Mouse (Mus musculus): ENCODE data around the gene Rtkn2. TPM values are rescaled to one million over a fixed set of nuclear protein-coding genes. Genes with fewer than 3 reads are reported as not detected.

Gene Rtkn2
- polyA plus RNA-seq, 1 experiment from 2014 or later: 5.8 TPM

DNA sequence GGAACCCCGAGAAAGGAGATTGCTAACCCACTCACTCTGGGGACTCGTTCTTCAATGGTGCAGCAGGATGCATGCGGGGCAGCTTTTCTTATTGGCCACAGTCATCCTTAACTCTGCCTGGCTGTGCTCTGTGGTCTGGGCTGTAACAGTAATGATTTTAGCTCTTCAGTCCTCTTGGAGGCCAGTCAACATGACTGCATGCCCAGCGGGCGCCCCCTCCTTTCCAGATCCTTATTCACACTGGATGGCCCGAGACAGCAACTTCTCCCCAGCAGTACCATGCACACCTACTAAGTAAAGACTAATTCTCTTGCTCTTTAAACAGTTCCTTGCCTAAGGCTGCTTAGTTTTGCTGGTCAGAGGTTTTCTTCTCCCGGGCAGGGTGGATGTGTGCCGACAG is 4.4 kb downstream of the Rtkn2 start:
- 93% methylated on average over 8 of the region's 8 CpGs for WGBS
- H3K4me3 ChIP-seq (replicated peaks; ENCODE audit: low read depth, low read length): no peak overlapping the region
- H3K27ac ChIP-seq (replicated peaks; ENCODE audit: low read depth, low read length): no peak overlapping the region
- peaks cover 3% of the 10 kb centered on the region; the same call in 1 of the 2 replicates for H3K36me3 ChIP-seq (ENCODE audit: control insufficient read depth, insufficient read depth, low read length)
- ATAC-seq (ENCODE audit: low FRiP score, low TSS enrichment) (no peak), DNase-seq (no peak)
- no peaks in the 10 kb centered on the region for H3K9me3 ChIP-seq (ENCODE audit: control insufficient read depth, low read length)
- H3K9ac ChIP-seq (replicated peaks; ENCODE audit: low read length): no peak overlapping the region
- no peaks in the 10 kb centered on the region; the same call in 1 of the 2 replicates for H3K4me1 ChIP-seq (ENCODE audit: control insufficient read depth, insufficient read depth, low read length)
- no peaks in the 10 kb centered on the region for H3K27me3 ChIP-seq (ENCODE audit: control insufficient read depth, insufficient read depth, low read length)
- no peak overlapping the region for H3K4me2 ChIP-seq (ENCODE audit: low read length)

DNA sequence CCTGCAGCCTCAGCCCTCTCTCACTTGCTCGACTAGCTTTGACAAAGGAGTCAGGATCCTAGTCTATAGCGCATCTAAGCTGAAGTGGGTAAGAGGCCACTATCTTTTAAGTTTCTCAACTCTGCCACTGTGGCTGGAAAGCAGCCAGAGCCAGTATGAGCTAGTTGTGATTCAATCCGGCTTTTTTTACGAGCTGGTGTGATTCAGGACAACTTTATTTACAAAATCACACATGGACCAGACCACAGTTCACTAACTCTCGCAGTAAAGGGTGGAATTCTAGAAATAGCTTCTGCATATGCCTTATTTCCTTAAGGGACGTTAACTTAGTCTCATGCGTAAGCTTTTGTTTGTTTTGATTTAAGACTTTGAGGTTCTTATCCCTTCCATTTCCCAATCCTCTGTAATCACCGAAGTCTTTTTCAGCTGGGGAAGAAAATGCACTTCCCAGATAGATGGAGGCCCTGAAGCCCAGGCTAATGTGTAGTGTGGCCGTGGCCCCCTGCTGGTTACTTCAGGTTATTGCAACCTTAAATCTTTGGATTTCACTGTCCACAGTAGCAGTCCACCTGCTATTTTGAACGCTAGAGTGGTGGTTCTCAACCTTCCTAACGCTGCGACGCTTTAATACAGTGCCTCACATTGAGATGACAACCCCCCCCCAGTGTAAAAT is 5.0 kb downstream of the Rtkn2 start:
- Histone ChIP-seq H3K4me3 (replicated peaks; ENCODE audit: low read depth, low read length) (no peak overlapping the region), H3K4me1 (ENCODE audit: control insufficient read depth, insufficient read depth, low read length) (no peaks in the 10 kb centered on the region; the same call in 1 of the 2 replicates), H3K9ac (replicated peaks; ENCODE audit: low read length) (no peak overlapping the region), H3K27me3 (ENCODE audit: control insufficient read depth, insufficient read depth, low read length) (no peaks in the 10 kb centered on the region), H3K27ac (replicated peaks; ENCODE audit: low read depth, low read length) (no peak overlapping the region), H3K4me2 (ENCODE audit: low read length) (no peak overlapping the region), H3K36me3 (ENCODE audit: control insufficient read depth, insufficient read depth, low read length) (peaks cover 3% of the 10 kb centered on the region; the same call in 1 of the 2 replicates), H3K9me3 (ENCODE audit: control insufficient read depth, low read length) (no peaks in the 10 kb centered on the region)
- WGBS: 55% methylated on average over 13 of the region's 13 CpGs
- DNase-seq (peak; percentile 85), ATAC-seq (ENCODE audit: low FRiP score, low TSS enrichment) (peak; percentile 39; the same call in 1 of the 2 replicates)

DNA sequence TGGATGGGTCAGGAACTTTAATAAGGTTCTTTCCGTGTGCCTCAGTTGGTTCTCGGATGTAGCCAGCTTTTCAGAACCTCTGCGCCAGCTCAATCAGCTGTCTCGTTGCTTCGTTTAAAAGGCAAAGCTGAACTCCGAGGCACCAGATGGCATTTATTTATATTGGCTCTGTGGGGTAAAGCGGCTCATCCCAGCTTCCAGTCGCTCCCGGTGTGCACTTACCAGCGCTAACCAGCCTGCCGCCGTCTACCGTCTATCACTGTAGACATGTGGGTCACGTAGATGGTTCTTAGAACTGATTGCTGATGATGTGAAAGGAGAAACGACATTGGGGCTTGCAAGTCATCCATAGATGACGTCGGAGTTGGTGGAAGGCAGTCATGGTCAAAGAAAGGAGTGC is 5.7 kb downstream of the Rtkn2 start:
- no peak for ATAC-seq (ENCODE audit: low FRiP score, low TSS enrichment)
- Histone ChIP-seq H3K4me3 (replicated peaks; ENCODE audit: low read depth, low read length) (no peak overlapping the region), H3K4me1 (ENCODE audit: control insufficient read depth, insufficient read depth, low read length) (no peaks in the 10 kb centered on the region; the same call in 1 of the 2 replicates), H3K27ac (replicated peaks; ENCODE audit: low read depth, low read length) (no peak overlapping the region), H3K9me3 (ENCODE audit: control insufficient read depth, low read length) (no peaks in the 10 kb centered on the region), H3K36me3 (ENCODE audit: control insufficient read depth, insufficient read depth, low read length) (peaks cover 3% of the 10 kb centered on the region; the same call in 1 of the 2 replicates), H3K4me2 (ENCODE audit: low read length) (no peak overlapping the region), H3K9ac (replicated peaks; ENCODE audit: low read length) (no peak overlapping the region), H3K27me3 (ENCODE audit: control insufficient read depth, insufficient read depth, low read length) (no peaks in the 10 kb centered on the region)
- DNase-seq: no peak
- WGBS: 86% methylated on average over 17 of the region's 17 CpGs

DNA sequence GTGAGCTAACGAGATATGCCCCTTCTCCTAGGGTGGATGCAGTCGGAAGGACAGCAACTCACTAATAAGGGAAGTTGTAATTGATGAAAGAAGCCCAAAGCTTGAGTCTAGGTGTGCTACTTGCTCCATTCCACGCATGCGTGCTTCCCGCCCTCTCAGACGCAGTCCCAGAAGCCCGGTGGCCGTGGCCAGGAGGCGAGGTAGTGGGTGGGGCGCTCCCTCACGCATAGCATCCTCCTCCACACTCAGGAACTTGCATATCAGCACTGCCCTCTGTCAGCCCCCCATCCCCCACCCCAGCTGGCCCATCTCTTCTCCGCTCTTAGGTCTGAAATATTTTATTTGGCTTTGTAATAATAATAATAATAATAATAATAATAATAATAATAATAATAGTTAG is 16.0 kb downstream of the Rtkn2 start:
- no peak overlapping the region for H3K4me2 ChIP-seq (ENCODE audit: low read length)
- H3K4me1 ChIP-seq (ENCODE audit: control insufficient read depth, insufficient read depth, low read length): no peaks in the 10 kb centered on the region
- no peaks in the 10 kb centered on the region for H3K27me3 ChIP-seq (ENCODE audit: control insufficient read depth, insufficient read depth, low read length)
- DNase-seq (no peak), ATAC-seq (ENCODE audit: low FRiP score, low TSS enrichment) (no peak)
- 64% methylated on average over 12 of the region's 12 CpGs for WGBS
- no peaks in the 10 kb centered on the region for H3K9me3 ChIP-seq (ENCODE audit: control insufficient read depth, low read length)
- no peak overlapping the region for H3K9ac ChIP-seq (replicated peaks; ENCODE audit: low read length)
- no peaks in the 10 kb centered on the region for H3K36me3 ChIP-seq (ENCODE audit: control insufficient read depth, insufficient read depth, low read length)
- no peak overlapping the region for H3K4me3 ChIP-seq (replicated peaks; ENCODE audit: low read depth, low read length)
- no peak overlapping the region for H3K27ac ChIP-seq (replicated peaks; ENCODE audit: low read depth, low read length)

DNA sequence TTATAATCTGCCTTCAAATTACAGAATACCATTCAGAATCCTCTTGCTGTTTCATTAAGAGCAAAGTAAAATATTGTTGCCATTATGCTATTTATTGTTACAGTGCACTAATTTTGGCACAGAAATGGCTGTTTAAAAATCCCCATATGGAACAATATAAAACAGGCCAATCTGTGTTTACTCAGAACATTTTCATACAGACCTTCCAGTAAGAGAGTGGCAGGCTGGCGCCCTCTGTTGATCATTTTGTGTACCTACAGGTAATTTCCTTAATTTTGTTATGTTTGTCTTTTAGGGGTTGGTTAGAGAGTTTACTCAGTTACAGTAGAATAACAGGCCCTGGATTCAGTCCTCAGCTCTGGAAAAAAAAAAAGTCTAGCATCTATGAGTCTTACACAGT is 16.8 kb downstream of the Rtkn2 start:
- 4% methylated on average over 1 of the region's 1 CpGs for WGBS
- peak; percentile 78 for DNase-seq
- ATAC-seq (ENCODE audit: low FRiP score, low TSS enrichment): no peak
- Histone ChIP-seq H3K27me3 (ENCODE audit: control insufficient read depth, insufficient read depth, low read length) (no peaks in the 10 kb centered on the region), H3K9me3 (ENCODE audit: control insufficient read depth, low read length) (no peaks in the 10 kb centered on the region), H3K9ac (replicated peaks; ENCODE audit: low read length) (no peak overlapping the region), H3K27ac (replicated peaks; ENCODE audit: low read depth, low read length) (no peak overlapping the region), H3K4me1 (ENCODE audit: control insufficient read depth, insufficient read depth, low read length) (no peaks in the 10 kb centered on the region), H3K4me3 (replicated peaks; ENCODE audit: low read depth, low read length) (no peak overlapping the region), H3K36me3 (ENCODE audit: control insufficient read depth, insufficient read depth, low read length) (no peaks in the 10 kb centered on the region), H3K4me2 (ENCODE audit: low read length) (no peak overlapping the region)

DNA sequence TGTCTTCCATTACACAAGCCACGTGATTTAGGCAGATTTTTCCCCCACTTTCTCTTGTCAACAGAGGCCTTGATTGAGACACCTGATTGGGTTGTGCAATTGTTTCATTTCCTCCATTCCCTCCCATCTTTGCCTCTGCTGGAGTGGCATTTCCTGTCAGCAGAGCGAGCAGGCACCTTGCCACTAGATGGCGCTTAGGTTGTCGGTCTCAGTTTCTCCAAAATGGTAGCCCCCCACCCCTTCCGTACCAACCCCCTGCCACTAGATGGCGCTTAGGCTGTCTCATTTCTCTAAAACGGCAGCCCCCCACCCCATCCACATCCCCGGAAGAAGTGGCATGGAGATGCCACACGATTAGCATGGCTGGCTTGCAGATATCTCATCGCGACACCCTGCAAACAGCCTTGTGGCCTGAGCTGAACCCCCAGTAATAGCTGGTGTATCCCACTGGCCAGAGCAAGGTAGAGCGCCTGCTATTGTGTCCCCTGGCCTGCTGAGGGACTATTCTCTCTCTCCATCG is 18.8 kb downstream of the Rtkn2 start:
- no peak overlapping the region for H3K27ac ChIP-seq (replicated peaks; ENCODE audit: low read depth, low read length)
- H3K36me3 ChIP-seq (ENCODE audit: control insufficient read depth, insufficient read depth, low read length): no peaks in the 10 kb centered on the region
- ATAC-seq (ENCODE audit: low FRiP score, low TSS enrichment): peak; percentile 43; the same call in 1 of the 2 replicates
- no peaks in the 10 kb centered on the region for H3K4me1 ChIP-seq (ENCODE audit: control insufficient read depth, insufficient read depth, low read length)
- no peak overlapping the region for H3K4me3 ChIP-seq (replicated peaks; ENCODE audit: low read depth, low read length)
- 37% methylated on average over 13 of the region's 13 CpGs for WGBS
- H3K9ac ChIP-seq (replicated peaks; ENCODE audit: low read length): no peak overlapping the region
- peak; percentile 91 for DNase-seq
- 0 out of 2 replicates have a peak overlapping the region, but pooled peaks have one; percentile 21 for H3K4me2 ChIP-seq (ENCODE audit: low read length)
- H3K9me3 ChIP-seq (ENCODE audit: control insufficient read depth, low read length): no peaks in the 10 kb centered on the region
- no peaks in the 10 kb centered on the region for H3K27me3 ChIP-seq (ENCODE audit: control insufficient read depth, insufficient read depth, low read length)

DNA sequence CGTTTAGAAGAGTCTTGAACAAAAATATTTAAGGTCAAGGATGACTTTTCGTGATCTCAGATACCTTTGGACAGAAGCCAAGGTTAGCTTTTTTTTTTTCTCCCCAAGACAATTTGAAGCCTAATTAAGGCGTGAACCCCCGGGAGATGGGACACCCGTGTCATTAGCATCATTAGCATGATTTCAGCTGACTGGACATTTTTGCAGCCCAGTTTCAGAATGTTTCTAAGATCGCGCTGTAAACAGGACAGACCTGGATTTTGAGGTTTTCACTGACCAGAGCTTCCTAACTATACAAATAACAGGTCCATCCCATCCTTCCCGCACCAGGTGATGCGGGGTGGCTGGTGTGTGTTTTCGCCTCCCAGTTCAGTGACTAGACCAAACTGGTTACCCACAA is 19.8 kb downstream of the Rtkn2 start:
- DNase-seq: no peak
- no peak overlapping the region for H3K27ac ChIP-seq (replicated peaks; ENCODE audit: low read depth, low read length)
- no peak for ATAC-seq (ENCODE audit: low FRiP score, low TSS enrichment)
- no peaks in the 10 kb centered on the region for H3K27me3 ChIP-seq (ENCODE audit: control insufficient read depth, insufficient read depth, low read length)
- H3K4me2 ChIP-seq (ENCODE audit: low read length): no peak overlapping the region
- H3K9ac ChIP-seq (replicated peaks; ENCODE audit: low read length): no peak overlapping the region
- 88% methylated on average over 10 of the region's 10 CpGs for WGBS
- H3K4me1 ChIP-seq (ENCODE audit: control insufficient read depth, insufficient read depth, low read length): no peaks in the 10 kb centered on the region
- H3K36me3 ChIP-seq (ENCODE audit: control insufficient read depth, insufficient read depth, low read length): no peaks in the 10 kb centered on the region
- no peak overlapping the region for H3K4me3 ChIP-seq (replicated peaks; ENCODE audit: low read depth, low read length)
- H3K9me3 ChIP-seq (ENCODE audit: control insufficient read depth, low read length): no peaks in the 10 kb centered on the region

DNA sequence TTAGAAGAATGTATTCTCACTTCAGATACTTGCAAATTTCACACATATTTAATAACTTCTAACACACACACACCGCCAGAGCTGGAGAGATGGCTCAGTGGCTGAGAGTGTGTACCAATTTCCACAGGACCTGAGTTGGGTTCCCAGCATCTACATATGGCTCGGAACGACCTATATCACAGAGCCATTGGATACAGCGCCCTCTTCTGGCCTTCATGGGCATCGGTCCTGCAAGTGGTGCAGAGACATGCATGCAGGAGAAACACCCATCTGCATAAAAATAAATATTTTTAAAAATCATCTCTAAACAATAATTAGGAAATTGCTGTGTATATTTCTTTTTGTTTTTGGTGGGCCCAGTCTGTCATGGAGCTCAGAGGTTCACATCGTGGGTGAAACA is 22.1 kb downstream of the Rtkn2 start:
- DNase-seq (no peak), ATAC-seq (ENCODE audit: low FRiP score, low TSS enrichment) (no peak)
- Histone ChIP-seq H3K4me1 (ENCODE audit: control insufficient read depth, insufficient read depth, low read length) (no peaks in the 10 kb centered on the region), H3K27ac (replicated peaks; ENCODE audit: low read depth, low read length) (no peak overlapping the region), H3K36me3 (ENCODE audit: control insufficient read depth, insufficient read depth, low read length) (no peaks in the 10 kb centered on the region), H3K27me3 (ENCODE audit: control insufficient read depth, insufficient read depth, low read length) (no peaks in the 10 kb centered on the region), H3K9ac (replicated peaks; ENCODE audit: low read length) (no peak overlapping the region), H3K4me3 (replicated peaks; ENCODE audit: low read depth, low read length) (no peak overlapping the region), H3K9me3 (ENCODE audit: control insufficient read depth, low read length) (no peaks in the 10 kb centered on the region), H3K4me2 (ENCODE audit: low read length) (no peak overlapping the region)
- WGBS: 90% methylated on average over 6 of the region's 6 CpGs

Measured in midbrain, embryonic 14.5 days (tissue).